Mouse (Mus musculus) T-cell, adult 2 months (primary cell): Measurements from ENCODE around the gene Eral1.
A peak's percentile ranks its signal among the peaks of the same experiment; 100 is the strongest.
"Not testable (repeated sequence)": the region's sequence is repeated elsewhere in the genome, so short reads cannot be mapped to it uniquely, and the experiment has no call there.

Source experiments
- DNase-seq: peaks from one replicate; pipeline ENCODE4 v3.0.0; 2022; ENCODE audit warnings: low spot score

Eral1 gene

DNA sequence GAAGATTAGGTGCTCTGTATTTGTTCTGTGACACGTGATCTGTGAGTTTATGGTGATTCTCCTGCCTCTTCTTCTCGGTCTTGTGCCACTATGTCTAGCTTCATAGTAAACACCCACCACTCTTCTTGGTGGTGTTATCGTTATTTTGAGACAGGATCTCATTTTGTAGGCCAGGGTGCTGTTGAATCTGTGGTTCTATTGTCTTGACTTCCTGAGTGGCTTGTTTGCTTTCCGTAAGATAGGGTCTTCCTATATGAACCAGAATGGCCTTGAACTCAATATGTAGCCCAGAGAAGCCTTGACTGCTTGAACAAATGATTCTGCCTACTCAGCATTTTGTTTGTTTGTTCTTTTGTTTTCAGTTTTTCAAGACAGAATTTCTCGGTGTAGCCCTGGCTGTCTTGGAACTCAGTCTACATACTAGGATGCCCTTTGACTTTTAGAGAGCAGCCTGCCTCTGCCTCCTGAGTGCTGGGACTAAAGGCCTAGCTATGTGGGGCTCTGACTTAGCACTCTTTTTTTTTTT, 7.6 kb upstream of the Eral1 start:
- no peak for DNase-seq

DNA sequence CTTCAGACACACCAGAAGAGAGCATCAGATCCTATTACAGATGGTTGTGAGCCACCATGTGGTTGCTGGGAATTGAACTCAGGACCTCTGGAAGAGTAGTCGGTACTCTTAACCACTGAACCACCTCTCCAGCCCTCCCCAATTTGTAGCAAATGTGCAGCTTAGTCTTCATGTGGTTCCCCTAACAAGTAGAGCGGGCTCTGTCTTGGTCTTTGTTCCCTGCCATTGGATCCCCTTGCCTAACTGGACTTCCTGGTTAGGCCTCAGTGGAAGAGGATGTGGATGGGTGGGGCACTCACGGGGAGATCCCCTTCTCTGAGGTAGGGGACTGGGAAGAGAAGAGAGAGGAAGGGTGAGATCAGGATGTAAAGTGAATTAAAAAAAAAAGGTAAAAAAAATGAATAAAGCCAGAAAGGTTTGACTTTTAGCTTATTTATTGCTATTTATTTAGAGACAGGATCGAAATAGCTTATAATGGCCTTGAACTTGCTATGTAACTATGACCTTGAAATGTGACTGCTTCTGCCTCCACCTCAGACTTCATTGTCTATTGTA, 6.8 kb upstream of the Eral1 start:
- no peak for DNase-seq

DNA sequence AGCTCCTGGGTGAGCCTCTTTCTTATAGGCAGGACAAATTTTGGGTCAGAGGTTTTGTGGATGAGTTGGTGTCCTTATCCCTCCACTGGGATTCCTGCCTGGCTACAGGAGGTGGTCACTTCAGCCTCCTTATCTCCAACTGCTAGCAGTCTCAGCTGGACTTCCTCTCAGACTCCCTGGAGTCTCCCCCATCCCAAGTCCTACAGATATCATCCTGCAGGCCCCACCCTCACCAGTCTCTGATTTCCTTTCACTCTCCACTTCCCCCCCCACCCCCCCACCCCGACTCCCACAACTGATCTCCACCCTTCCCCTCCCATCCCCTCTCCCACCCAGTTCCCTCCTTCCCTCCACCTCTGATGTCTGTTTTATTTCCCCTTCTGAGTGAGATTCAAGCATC, 3.4 kb upstream of the Eral1 start:
- no peak for DNase-seq

DNA sequence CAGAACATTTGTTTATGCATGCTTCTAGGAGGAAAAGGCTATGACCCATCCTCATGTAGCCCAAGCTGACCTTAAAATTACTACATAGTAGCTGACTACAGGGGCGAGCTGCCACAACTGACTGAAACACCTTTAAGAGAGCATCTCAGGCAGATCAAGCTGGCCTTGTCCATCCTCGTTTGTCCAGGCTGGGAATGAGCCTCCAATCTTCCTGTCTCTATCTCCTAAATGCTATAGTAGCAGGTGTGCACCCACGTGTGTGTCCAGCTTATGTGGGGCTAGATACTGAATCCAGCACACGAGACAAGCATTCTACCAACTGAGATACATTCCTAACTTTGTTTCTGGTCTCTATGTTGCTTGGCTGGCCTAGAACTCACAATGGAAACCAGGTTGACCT, 5.5 kb downstream of the Eral1 start:
- no peak for DNase-seq

DNA sequence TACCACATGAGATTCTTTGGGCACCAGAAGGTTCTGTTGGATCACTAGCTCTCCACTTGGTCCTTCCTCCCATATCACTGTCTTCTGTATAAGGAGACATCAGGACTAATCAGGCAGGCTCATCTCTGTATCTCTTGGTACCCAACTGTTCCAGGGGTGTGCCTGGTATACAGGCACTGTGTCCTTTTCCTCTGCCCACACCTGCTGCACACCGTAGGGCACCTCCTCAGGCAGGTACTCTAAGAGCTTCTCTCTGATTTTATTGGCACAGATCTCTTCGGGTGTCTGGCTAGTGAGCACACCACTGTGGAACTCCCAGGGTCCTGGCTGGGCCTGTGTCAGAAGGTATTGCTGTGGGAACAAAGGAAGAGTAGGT, 5.9 kb downstream of the Eral1 start:
- no peak for DNase-seq

DNA sequence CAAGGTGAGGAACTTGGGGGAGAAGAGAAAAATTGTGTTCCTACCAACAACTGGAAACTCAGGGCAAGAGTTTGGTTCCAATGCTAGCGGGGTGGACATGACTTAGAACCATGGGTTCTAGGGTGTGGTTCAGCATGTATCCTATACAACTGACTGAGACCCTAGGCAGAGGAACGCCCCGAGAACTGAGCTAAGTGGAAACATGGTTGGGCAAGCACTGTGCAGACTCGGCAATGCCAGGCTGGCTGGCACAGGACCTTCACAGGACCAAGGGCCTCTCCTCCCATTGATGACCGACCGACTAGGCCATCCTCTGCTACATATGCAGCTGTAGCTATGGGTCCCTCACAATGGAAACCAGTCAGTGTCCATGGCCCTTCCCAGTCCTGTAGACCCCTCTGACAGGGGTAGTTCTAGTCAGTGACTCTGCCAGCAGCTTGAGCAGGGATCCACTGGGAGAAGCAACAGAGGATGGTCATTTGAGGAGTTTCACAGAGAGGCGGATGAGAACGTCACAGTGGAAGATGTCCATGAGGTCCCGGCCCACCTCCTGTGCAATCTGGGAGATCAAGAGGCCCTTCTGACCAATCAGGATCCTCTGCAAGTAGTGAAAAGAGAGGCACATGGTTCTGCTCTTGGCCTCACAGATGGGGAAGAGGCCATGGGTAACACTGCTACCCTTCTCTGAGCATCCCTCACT, 6.5 kb downstream of the Eral1 start:
- no peak for DNase-seq

DNA sequence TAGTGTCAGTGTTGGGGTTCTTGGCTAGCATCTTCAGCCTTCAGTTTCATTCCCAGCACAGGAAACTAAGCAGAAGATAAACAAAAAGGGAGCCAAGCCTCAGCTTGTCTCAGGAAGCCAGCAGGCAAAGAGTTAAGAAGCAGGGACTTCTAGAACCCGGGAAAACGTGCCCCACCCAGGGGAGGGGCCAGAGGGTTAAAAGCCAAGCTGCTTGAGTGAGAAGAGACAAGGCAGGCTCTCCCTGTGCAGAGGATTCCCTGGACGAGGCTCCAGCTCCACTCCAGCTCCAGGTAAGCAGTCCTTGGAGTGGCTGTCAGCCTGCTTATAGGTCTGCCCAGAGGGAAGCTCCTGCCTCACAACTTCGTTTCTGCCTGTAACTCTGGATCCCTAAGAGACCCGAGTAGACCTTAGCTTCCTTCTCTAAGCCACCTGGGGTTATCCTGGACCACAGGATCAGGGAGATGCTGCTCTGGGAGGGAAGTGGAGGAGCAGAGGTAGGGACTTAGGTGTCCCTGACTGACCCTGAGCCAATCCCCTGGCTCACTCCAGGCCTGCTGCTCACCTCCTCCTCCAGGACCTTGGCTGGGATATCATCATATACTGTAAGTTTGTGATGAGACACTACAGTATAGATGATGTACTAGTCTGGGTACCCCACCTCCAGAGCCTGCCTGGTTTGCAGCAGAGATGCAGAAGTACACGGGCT, 7.6 kb downstream of the Eral1 start:
- no peak for DNase-seq

DNA sequence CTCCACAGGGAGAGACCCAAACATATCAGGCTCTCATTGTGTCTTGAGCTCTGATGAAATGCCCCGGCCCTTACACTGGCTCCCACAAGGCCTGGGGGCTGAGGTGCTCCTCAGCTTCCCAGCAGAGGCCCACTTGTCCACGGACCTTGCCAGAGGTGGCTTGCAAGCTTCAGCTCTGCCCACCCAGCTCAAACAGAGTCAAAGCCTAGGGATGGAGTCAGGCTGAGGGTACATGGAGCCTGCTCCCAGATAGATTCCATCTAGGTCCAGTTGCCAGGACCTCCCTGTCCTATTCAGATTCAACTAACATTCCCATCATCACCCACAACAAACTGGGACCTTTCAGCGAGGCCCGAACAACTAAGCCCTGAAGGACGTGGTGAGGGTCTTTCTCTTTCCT, 8.2 kb downstream of the Eral1 start:
- no peak for DNase-seq

DNA sequence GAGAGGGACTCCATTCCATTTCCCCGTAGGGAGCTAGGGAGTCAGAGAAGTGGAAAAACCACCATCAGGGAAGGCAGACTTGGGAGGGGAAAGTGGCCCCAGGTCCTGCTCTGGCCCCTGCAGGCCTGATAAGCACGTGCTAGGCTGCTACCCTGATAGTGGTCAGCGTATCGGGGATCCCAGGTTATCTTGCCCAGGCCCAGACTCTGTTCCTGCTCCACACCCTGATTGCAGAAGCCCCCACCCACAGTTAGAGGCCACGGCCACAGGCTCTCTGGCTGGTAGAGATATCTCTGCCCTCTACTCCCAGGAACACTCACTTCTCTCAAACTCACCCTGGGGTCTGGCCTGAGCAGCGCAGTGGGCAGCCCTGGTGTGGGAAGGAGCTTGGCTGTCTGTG, 10.5 kb downstream of the Eral1 start:
- no peak for DNase-seq

DNA sequence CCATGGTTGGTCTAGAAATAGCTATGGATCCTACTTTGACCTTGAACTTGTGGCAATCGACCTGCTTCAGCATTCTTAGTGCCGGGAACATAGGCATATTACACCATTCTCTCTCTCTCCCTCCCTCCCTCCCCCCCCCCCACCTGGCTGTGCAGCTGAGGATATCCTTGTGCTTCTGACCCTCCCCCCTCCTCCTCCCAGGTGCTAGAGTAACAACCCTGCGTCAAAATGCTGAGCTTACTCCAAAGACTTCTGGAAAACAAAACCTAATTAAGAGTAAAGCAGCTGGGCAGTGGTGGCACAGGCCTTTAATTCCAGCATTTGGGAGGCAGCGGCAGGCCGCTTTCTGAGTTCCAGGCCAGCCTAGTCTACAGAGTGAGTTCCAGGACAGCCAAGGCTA, 11.1 kb downstream of the Eral1 start:
- DNase-seq, result no peak

DNA sequence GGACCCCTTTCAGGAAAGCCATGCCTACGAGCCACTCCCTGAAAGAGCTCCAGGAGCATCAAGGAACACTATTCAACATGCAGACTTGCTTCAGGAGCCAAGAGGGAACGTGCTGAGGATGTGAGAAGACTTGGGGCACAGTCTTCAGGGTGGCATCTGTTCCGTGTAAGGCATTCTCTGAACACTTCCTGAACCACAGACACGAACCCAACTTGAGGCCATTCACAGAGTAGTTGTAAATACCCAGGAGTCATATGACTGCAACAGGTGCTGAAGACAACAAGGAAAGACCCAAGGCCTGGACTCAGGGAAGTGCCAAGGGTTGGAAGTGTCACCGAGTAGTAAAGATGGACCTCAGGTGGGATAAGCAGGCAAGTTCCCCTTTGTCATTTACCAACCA, 12.6 kb downstream of the Eral1 start:
- DNase-seq, result no peak

DNA sequence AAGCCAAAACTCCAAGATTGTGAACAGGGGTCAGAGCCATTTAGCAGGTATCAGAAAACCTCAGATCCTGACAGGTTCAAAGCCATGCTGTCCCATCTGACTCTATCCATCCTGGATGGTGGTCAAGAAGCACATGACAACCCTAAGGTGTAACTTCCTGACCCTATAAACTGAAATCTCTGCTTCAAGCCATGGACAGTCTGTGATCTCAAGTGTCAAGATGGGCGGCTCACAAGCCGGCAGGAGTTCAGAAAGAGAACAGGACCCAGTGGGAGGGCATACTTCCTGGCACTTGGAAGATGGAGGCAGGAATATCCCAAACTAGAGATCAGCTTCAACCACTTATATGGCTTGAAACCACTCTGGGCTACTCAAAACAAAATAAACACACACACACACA, 13.5 kb downstream of the Eral1 start:
- no peak for DNase-seq

DNA sequence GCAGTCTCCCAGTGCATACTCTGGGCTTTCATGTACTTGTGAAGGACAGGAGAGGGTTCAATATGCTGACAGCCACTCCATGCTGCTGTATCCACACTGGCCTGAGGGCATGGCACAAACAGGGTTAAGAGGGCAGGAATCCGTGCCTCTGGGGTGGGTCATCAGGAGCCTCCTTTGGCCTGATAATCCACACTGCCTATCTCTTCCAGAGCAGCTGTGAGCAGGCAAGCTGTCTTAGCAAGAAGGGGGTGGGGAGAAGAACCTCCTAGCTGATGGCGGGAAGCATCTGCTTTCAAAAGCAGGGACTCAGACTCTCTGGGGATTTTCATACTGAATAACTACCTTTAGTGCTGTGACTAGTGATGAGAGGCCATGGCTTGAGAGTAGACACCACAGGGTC, 14.3 kb downstream of the Eral1 start:
- no peak for DNase-seq

DNA sequence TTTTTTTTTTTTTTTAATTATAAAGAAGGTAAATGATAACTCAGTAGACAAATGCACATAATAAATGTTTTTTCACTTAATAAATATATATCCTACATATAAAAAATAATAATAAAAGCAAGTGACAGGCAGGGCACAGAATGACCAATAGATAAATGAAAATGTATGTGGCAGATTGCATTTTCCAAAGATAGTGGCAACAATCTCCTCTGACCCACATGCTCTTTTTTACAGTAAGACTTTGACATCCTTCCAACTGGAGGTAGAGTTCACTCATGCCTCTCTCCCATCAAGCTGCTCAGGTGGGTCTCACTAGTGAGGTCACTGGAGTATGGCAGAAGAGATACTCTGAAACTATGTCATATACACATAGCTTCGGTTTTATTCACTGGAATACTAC, 17.6 kb downstream of the Eral1 start:
- DNase-seq, result no peak

DNA sequence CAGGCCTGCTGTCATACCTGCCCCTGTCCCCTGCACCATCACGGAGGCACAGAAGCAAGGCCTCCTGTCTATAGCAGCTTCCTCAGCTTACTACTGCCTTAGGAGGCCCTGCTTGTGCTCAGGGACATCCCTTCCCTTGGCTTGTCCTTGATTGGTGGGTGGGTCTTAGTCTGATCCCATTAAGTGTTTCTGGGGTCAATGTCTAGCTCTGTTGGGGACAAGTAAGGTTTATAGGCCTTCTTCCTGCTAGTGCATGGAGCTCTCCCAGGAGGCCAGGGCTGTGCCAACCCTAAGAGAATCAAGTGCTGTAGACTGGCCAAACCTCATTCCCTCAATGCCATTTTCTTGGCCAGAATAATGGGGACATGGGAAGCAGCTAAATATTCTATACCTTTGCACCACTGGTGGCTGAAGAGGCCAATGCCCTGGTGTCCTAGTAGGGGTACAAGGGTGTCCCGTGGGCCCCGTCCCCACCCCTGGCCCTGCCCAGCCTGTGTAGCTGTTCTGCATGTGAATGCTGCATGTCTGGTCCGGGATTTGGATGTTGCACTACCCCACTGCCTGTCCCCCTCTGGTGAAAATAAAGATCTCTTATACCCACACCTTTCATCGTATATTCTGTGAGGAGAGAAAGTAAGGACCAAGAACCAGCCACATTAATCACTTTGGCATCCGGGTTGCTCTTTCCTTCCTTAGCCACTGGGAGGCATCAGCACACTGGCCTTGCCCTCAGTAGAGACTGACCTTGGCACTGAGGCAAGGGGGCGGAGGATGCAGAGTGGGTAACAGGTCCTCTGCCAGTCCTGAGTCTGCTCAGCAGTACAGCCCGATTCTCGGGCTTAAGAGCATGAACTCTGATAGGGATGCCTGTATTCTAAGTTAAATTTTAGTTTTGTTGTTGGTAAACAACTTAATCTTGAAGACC, 20.1 kb downstream of the Eral1 start:
- DNase-seq, result peak; percentile 34

DNA sequence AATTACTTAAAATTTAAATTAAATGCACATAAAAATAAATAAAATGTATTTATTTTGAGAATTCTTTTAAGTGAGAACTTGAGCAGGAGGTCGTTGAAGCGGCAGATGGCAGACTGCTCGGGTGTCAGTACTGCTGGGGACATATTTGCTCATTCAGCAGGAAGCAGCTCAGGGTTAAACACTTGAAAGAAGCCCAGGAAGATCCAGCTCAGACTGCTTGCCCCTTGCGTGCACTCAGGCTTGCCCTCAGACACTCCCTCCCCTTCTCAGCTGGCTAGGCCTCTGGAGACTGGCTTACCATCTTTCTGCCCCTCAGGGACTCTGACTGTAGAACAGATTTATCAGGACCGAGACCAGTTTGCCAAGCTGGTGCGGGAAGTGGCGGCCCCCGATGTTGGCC, 23.2 kb downstream of the Eral1 start:
- DNase-seq, result no peak

DNA sequence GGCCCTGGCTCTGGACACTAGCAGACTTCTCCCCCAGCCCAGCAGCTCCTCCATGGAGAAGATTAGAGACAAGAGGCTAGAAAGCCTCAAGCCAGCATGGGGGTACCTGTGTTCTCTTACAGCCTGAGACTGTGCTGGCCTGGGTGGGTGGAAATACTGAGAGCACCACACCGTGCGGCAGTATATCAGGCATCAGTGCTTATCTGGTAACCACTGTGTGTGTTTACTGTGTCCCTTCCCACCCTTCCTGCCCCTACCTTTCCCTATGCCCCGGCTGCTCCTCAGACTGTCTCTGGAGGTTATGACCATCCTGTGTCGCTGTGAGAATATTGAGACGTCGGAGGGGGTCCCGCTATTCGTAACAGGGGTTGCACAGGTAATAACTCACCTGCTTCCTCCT, 27.1 kb downstream of the Eral1 start:
- DNase-seq, result no peak

DNA sequence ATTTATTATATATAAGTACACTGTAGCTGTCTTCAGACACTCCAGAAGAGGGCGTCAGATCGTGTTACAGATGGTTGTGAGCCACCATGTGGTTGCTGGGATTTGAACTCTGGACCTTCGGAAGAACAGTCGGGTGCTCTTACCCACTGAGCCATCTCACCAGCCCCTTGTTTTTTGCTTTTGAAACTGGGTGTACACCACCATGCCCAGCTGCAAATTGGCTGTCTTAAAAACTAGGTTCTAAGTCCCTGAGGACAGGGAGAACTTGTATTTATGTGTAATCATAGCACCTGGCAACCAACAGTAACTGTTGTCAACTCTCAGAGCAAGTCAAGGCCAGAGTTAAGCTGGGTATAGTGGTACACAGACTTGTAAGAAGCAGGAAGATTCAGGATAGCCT, 31.5 kb downstream of the Eral1 start:
- not testable (repeated sequence) for DNase-seq

DNA sequence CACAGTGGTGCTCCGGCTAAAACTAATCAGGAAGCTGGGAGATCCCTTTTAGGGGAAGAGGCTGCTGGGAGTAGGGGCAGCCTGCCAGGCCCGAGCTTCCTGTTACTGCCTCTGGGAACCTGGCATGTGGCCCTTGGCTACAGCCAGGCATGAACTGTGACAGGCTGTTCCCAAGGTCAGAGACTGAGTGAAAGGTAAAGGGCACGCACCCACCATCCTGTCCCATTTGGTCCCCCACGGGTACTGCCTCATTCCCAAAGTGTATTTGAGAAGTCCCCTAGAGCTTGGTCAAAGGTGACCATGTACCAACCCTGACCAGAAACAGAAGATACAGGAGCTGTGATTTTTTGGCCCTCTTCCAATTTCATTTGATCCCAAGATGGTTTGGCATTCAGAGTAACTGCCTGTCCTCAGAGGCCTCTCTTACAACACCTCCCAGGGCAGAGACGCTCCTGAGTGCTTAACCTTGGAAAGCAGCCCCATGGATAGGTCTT, 35.4 kb downstream of the Eral1 start:
- DNase-seq, result no peak

DNA sequence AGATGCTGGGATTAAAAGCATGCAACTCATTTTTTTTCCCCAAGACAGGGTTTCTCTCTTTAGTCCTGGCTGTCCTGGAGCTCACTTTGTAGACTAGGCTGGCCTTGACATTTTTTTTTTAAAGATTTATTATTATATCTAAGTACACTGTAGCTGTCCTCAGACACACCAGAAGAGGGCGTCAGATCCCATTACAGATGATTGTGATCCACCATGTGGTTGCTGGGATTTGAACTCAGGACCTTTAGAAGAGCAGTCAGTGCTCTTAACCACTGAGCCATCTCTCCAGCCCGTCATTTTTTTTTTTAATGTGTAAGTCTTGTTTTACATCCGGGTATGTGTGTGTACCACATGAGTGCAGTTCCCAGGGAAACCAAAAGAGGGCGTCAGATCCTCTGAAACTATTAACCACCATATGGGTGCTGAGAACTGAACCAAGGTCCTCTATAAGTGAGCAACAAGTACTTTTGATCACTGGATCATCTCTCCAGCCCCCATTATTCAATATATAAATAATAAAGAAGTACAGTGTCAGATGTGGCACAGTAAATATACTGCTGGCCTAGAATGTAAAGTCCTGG, 37.8 kb downstream of the Eral1 start:
- DNase-seq, result not testable (repeated sequence)

DNA sequence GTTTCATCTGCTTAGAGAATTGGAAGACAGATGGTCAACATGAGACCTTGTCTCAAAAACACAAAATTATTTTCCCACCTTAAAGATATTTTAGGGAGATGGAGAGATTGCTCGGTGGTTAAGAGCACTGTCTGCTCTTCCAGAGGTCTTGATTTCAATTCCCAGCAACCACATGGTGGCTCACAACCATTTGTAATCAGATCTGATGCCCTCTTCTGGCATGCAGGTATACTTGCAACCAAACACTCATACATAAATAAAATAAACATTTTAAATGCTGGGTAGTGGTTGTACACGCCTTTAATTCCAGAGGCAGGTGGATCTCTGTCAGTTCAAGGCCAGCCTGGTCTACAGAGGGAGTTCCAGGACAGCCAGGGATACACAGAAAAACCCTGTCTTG, 39.3 kb downstream of the Eral1 start:
- no peak for DNase-seq
